Mouse (Mus musculus) left cerebral cortex, postnatal 14 days (tissue): ENCODE data around the gene Stk35. TPM values are rescaled to one million over a fixed set of nuclear protein-coding genes. Genes with fewer than 3 reads are reported as not detected.
A peak's percentile ranks its signal among the peaks of the same experiment; 100 is the strongest.

Experiments used
- DNase-seq, 2 experiments: peaks; one replicate each; pipeline ENCODE4 v3.0.0; 2021 to 2022; ENCODE audit warnings: low spot score in 2 of 2, mixed read lengths in 1 of 2
- intact Hi-C: fragments of 180-260 bp; cut with DNase I; formaldehyde crosslinking; loops from one replicate; pipeline ENCODE4 v1.15.1; 2025
- long read RNA-seq, 2 experiments: library from polyadenylated mRNA; stranded (forward); transcript quantifications; one replicate each; pipeline ENCODE4 v2.0.0; 2021
- total RNA-seq, 2 experiments: library from RNA; stranded (reverse); gene quantifications; 2 replicates each; pipeline ENCODE4 v1.2.3; 2021

The Stk35 gene
- total RNA-seq, result 10 to 100 TPM; 25.8 to 26.7 TPM
- long read RNA-seq, experiment 1, partial matches to known transcripts, result 0 of 1 reads
- long read RNA-seq, experiment 1, other reads (novel, unspliced or antisense), result 1 of 1 reads
- long read RNA-seq, experiment 2, partial matches to known transcripts, result 0 of 2 reads
- long read RNA-seq, experiment 2, other reads (novel, unspliced or antisense), result 1 of 2 reads

GRCm38 (mm10) chr2:129800271-129800903 is at the start of gene Stk35:
Gene Stk35, plus strand, starts transcription at chr2:129800517.
- intact Hi-C loops, result loop anchor here (5.0 kb wide), 2 partner anchors 72 to 123 kb away; no protein-coding TSS in a partner anchor
- peak; percentile 86 to 87 for DNase-seq

GRCm38 (mm10) chr2:129782046-129782445 is 18.3 kb upstream of the Stk35 start:
- no peak for DNase-seq
- intact Hi-C loops, result no loop called here

DNA sequence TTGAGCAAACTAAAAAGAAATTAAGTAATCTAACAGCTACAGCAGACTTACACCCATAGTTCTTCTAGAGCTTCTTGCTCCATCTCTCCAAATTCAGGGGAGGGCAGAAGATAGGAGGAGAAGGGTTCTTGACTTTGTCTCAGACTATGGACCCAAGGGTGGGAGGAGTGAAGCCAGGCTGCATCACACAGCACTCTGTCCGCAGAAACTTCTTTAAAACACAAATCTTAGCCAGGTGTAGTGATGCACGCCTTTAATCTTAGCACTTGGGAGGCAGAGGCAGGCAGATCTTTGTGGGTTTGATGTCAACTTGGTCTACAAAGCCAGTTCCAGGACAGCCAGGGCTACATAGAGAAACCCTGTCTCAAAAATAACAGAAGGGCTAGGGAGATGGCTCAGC is 3.8 kb upstream of the Stk35 start:
- intact Hi-C loops, result no loop called here
- no peak for DNase-seq

GRCm38 (mm10) chr2:129797709-129798108 is 2.6 kb upstream of the Stk35 start:
- intact Hi-C loops, result no loop called here

GRCm38 (mm10) chr2:129798410-129798809 is 1.9 kb upstream of the Stk35 start:
- DNase-seq, result no peak
- intact Hi-C loops, result no loop called here

More at GRCm38 (mm10) chr2:129797709-129798108, 2.6 kb upstream of the Stk35 start:
- no peak for DNase-seq

- DNase-seq, result no peak
- intact Hi-C loops, result loop anchor here (5.0 kb wide), 2 partner anchors 71 to 124 kb away; no protein-coding TSS in a partner anchor
These were observed 550 bp downstream of the Stk35 start for GRCm38 (mm10) chr2:129800904-129801230.

GRCm38 (mm10) chr2:129801231-129802029 is 1.1 kb downstream of the Stk35 start:
- peak; percentile 90 for DNase-seq
- intact Hi-C loops, result loop anchor here (5.0 kb wide), 2 partner anchors 71 to 124 kb away; no protein-coding TSS in a partner anchor

DNA sequence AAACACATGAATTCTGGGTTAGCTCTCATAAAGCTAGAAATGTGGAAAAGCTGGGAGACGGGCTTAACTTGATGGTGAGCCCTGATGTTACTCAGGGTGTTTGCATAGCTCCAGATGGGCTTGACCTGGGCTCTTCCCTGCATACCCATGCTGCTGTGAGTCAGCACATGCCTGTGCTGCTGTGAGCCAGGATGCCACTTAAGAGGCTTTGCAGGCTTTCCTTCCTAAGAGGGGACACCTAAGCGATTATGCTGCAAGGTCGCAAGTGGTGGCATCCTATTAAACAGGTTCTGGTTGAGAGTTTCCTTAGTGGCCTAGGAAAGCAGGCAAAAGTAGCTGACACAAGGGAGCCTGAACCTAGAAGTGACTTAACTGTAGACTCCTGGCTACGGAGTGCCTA is 5.2 kb downstream of the Stk35 start:
- DNase-seq, result no peak
- intact Hi-C loops, result no loop called here

GRCm38 (mm10) chr2:129806486-129806885 is 6.2 kb downstream of the Stk35 start:
- intact Hi-C loops, result no loop called here
- no peak for DNase-seq

DNA sequence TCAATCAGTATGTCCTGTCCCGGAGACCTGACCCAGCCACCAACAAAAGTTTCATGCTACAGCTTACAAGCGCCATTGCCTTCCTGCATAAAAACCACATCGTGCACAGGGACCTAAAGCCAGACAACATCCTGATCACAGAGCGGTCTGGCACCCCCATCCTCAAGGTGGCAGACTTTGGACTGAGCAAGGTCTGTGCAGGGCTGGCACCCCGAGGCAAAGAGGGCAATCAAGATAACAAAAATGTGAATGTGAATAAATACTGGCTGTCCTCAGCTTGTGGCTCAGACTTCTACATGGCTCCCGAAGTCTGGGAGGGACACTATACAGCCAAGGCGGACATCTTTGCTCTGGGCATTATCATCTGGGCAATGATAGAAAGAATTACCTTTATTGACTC is 10.2 kb downstream of the Stk35 start:
- intact Hi-C loops, result no loop called here
- DNase-seq, result no peak

DNA sequence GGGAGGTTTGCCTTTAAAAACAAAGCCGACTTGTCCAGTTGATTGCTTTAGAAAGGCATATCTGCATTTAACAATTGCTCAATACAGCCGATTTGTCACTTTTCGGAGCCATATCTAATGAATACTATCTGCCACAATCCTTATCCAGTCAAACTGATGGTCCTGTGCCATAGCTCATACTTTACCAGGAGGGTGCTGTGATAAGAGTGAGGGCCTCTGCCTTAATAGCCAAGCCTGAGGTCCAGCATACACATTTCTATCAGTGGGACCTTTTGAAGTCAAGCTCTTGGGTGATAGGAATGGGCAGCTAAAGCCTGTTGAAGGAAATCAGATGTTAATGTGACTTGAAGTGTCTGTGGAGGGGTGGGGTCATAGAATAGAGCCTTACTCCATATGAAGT is 13.7 kb downstream of the Stk35 start:
- DNase-seq, result no peak
- intact Hi-C loops, result no loop called here

GRCm38 (mm10) chr2:129815076-129815475 is 14.8 kb downstream of the Stk35 start:
- DNase-seq, result no peak
- intact Hi-C loops, result no loop called here

DNA sequence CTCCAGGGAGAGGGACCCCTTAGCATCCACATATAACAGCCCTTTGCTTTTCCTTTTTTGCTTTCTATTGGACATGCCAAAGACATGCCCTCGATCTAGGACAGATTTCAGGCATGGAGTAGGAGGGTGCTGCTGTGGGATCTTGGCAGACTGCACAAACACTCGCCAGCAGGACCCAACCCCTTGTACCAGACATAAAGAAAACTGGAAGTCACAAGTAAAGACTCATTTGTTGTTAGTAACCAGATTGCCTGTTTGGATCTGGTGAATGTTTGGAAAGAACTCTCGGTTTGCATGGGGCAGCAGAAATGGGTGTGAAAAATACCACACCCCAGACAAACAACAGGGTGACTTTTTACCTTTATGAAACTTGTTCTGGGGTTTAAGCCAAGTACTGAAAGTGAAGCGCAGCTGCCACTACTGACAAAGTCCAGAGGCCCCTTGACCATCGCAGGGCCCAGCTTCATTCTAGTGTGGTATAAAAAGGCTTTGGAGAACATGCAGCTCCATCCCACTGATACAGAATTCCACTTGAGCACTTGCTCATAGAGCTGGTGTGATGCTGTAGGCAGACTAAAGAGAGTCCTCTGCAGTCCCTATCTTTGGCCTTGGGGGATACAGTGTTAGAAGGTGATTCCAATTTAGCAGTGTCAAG is 17.4 kb downstream of the Stk35 start:
- DNase-seq, result no peak
- intact Hi-C loops, result no loop called here

- intact Hi-C loops, result no loop called here
- DNase-seq, result no peak
These were observed 18.6 kb downstream of the Stk35 start for GRCm38 (mm10) chr2:129818868-129819267.

- intact Hi-C loops, result no loop called here
- DNase-seq, result no peak
These were observed 19.2 kb downstream of the Stk35 start for GRCm38 (mm10) chr2:129819531-129819930.

- intact Hi-C loops, result no loop called here
These were observed 19.6 kb downstream of the Stk35 start for GRCm38 (mm10) chr2:129819951-129820350.

GRCm38 (mm10) chr2:129821021-129821420 is 20.7 kb downstream of the Stk35 start:
- peak; percentile 22 to 33 for DNase-seq
- intact Hi-C loops, result no loop called here

More at GRCm38 (mm10) chr2:129819951-129820350, 19.6 kb downstream of the Stk35 start:
- DNase-seq, result peak in 1 of 2 experiments; percentile 20

- no peak for DNase-seq
- intact Hi-C loops, result no loop called here
These were observed 21.3 kb downstream of the Stk35 start for GRCm38 (mm10) chr2:129821568-129821967.

DNA sequence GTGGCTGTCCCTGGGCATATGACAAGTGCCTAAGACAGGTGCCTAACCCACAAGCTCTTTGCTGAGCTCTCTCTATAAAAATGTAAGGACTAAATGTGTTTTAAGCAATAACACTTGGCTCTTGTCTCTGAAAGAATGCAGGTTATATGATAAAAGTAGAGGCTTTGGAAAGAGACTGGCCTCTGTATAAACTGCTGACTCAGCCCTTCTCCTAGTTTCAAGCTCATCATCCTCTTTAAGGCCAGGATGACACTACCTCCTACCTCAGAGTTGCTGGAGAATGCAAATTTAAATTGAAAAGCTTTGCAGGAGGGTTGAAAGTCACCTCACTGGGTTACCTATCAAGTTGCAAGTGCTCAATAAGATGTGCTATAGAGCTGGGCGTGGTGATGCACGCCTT is 23.0 kb downstream of the Stk35 start:
- no peak for DNase-seq
- intact Hi-C loops, result no loop called here

DNA sequence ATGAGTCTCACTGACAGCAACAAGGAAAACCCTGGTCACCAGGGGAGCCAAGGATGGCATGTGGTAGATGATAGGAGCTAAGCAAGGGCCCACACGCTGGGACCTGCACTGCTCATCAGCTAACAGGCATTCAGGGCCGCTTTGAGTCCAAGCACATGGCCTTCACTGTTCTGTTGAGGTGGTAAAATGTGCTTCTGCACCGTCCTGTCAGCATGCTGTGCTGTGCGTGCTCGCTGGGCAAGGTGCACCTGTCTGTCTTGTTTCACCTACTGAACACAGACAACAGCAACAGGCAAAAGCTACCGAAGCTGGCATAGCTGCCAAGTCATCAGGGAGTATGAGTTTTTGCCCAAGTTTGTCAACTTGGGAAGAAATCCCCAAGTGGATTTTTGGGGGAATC is 23.9 kb downstream of the Stk35 start:
- intact Hi-C loops, result no loop called here
- DNase-seq, result no peak
